Mouse (Mus musculus): Measurements from ENCODE around the gene Rec114.

Gene Rec114

DNA sequence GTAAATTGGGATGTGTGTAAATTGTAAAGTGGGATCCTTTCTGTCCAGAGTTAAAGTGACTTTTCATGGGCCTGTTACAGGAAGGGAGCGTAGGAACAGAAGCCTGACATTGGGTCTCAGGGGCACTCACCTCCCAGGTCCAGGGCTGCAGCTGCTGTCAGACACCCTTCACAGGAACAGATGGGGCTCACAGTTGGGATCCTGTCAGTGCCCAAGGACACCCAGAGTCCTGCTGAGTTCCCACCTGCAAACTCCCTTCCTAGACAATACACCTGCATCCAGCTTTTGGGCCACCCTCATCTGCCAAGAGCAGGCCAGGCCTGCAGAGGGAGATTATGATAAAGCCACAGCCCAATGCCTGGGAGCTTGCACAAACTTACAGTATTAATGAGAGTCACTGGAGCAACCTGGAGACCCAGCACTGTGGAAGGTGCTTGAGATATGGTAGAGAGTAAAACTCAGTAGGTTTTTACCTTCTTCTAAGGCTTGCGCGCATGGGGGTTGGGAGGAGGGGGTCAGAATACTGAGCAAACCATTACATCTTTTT, at the start of gene Rec114:
TSS of gene Rec114 (minus strand) at position 263 of the 547 bp plus-strand sequence.
- no peak for DNase-seq (ENCODE audit: low spot score)

DNA sequence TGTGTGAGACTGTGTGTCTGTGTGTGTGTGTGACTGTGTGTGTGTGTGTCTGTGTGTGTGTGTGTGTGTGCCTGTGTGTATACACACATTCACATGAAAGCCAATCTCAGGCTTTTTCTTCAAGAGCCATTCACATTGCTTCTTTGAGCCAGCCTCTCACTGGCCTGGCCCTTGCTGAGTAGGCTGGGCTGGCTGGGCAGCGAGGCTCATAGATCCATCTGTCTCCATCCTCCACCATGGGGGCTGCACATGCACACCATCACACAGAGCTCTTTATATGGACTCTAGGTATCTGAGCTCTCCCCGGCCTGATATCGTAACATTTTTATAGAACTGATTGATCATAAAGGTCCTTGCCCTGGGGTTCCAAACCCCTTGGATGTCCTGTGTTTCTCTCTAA, 45.7 kb upstream of the Rec114 start:
- DNase-seq (ENCODE audit: low spot score) = no peak

DNA sequence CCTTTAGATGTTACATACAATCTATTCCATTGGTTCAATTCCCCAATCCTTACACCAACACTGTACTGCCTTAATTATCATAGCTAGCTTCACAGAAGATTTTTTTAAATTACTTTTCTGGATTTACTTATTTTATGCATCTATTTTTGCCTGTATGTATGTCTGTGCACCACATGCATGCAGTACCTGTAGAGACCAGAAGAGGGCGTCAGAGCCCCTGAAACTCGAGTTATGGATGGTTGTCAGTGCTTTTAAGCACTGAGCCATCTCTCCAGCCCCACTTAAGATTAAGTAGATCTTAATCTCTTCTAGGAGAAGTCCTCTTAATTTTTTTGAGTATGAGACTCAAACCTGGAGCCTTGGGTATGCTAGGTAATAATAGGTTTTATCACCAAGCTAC, 31.6 kb upstream of the Rec114 start:
- no peak for DNase-seq (ENCODE audit: low spot score)

DNA sequence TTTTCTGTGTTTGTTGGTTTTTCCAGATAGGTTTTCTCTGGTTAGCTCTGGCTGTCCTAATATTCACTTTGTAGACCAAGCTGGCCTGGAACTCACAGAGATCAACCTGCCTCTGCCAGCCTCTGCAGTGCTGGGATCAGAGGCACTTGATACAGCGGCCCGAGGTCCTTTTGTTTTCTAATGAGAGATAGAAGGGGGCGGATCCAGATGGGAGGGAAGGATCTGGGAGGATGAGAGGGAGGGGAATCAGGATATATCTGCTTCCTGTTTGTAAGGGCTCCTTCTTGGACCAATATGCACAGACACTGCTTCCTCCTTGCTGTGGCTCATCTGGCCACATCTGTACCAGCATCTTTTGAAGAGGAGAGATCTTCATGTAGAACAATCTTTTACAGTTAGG, 31.0 kb upstream of the Rec114 start:
- DNase-seq (ENCODE audit: low spot score) = no peak

DNA sequence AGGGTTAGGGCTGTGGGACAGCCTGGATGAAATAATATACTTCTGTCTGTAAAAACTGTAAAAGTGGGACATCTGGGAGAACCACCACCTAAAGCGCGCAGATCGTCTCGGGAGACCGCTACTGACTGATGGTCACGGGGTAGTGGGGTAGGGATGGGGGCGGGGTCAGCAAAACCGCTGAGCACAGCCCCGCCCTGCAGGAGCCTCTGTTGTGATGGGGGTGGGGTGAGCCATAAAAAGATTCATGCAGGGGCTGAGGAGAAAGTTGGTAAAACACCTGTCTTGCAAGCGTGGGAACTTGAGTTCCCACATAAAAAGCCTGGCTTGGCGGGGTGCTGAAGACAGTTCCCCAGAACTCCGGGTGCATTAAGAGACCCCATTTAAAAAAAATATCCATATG, 26.2 kb upstream of the Rec114 start:
- DNase-seq (ENCODE audit: low spot score) = no peak

DNA sequence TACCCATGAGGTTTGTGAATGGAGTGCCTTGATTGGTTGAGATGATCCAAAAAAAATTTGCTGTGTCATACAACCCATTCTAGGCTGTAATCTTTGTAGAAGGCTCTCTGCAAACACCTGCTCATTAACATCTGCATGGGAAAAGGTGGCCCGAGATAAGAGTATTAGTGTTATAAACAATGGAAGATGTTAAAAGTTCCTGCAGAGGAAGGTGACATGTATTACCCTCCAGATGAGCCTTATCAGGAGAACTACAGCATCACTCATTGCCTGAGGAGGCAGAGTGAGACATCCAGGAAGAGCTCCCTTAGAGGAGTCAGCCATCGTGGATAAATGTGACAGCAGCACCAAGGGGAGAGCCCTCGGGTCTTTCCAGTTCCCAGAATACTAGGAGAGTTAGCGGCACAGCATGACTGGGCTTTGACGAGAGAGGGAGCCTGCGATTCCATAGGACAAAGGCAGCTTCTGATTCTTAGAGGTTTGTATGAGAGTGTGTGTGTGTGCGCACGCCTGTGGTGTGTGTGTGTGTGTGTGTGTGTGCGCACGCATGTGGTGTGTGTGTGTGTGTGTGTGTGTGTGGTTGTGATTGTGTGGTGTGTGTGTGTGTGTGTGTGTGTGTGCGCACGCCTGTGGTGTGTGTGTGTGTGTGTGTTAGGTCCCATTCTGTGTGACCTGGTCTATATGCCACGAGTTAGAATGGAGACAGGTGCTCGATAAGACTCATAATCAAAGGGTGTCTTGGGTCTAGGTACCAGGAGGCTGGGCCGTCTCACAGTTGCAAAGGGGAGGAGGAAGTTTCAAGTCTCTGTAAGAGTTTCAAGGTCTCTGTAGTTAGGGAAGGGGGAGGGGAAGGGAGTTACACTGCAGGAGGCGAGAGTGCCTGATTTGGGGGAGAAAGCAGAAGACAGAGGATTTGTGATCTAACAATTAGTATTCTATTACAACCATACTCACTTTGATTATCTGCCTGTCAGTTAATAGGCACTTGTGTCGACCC, 23.5 kb upstream of the Rec114 start:
- no peak for DNase-seq (ENCODE audit: low spot score)

DNA sequence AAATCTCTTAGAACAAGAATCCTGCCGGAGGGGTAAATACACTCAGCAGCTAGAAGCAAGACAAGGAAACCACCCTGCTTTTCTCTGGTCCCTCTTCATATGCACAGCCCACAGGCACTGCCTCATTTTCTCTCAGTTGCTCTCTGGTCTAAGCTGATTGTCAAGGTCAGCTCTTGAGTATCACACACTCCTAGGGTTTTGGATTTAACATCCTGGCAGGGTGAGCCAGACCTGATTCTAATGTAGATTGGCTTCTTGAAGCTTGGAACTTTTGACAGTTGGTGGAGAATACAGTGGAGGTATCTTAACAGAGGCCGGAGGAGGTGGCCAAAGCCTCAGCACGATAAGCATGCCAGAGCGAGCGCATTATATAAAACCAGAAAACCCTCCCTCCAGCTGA, 20.6 kb upstream of the Rec114 start:
- no peak for DNase-seq (ENCODE audit: low spot score)

DNA sequence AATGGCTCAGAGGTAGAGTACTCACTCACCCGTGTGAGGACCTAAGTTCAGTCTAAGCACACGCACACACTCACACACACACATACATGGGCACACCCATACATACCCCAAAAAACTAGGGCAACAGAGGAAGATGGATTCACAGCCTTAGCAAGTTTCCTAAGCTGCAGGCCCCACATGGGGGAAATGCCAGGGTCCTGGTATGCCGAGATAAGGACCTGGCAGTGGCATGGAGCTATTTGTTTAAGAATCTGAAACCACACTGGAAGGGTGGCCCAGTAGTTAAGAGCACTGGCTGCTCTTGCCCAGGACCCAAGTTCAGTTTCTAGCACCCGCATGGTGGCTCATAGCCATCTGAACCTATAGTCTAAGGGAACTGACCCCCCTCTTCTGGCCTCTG, 19.4 kb upstream of the Rec114 start:
- no peak for DNase-seq (ENCODE audit: low spot score)

DNA sequence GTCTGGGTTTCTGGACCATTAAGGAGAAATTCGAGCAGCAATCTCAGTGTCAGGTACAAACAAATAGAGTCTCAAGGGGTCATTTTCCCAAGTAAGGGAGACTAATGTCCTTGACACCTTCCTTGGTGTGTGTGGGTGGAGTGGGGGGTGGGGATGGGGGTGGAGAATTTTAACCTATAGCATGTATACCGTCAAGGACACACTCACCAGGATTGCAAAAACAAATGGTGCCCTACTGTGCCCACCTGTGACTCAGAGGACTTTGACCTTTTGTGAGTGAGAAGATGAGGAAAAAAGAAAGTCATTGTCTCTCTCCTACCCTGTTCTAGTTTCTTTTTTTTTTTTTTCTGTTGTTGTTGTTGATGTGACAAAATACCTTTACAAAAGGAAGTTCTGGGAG, 18.3 kb upstream of the Rec114 start:
- DNase-seq (ENCODE audit: low spot score) = no peak

DNA sequence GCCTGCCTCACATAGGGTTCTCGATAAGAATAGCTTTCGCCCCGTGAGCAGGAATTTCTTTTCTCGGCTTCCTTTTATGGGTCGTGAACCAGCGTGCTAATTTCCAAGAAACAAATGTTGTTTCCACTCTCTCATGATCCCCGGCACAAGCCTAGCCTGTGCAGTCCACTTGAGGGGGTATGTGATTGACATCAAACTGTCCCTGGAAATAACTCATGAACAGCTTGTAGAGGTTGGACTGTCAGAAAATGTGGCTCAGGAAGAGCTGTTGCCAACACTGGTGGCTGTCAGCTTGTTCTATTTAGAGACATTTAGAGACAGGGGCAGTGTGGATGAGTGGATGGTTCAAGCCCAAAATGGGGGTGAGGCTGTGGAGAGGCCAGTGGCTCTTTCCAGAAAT, 15.0 kb upstream of the Rec114 start:
- DNase-seq (ENCODE audit: low spot score) = no peak

DNA sequence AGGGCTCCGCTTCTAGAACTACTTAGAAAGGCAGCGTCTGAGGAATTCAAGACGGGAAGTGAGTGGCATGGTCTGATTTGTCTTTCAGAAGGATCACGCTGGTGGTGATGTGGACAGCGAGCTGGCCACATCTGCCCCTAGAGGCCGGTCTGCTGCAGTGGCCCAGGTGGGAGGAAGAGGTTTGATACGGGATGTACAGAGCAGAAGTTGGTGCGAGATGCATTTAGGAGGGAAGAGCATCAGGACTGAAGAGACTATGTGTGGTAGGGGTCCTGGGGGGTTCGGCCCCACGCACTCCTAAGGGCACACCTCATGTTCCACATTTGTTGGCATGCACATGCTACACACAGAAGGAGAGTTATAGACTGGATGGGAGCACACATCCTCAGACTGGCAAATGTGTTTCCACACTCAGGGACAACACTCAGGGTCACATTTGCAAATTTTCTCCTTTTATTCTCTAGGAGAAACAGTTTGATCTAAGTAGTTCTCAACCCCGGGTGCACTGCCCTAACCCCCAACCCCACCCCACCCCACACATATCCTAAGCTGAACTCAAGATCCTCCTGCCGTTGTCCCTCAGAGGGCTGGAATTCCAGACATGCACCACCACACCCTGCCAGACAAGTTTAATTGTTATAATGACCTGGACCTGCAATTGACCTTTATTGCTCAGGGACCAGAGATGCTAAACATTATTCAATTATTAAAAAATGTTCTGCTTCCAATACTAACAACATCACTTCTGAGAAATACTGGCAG, 12.8 kb upstream of the Rec114 start:
- DNase-seq (ENCODE audit: low spot score) = no peak

DNA sequence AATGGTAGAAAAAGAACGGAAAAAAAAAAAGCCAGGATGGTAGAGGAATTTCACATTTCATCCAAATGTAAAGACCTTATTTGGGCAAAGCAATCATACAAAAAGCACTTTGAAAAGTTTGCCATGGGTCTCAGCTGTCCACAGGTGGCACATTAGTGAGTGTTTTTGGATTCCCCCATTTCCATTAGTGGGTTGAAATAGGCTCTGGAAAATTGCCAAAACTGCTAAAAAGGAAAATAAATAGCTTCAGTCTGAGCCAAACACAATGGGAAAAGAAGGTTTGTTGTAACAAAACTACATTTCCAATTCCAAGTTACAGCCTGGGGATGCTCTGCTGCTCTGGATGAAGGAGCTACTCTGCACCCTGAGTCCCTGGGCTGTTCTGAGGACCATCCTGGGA, 9.8 kb upstream of the Rec114 start:
- no peak for DNase-seq (ENCODE audit: low spot score)

DNA sequence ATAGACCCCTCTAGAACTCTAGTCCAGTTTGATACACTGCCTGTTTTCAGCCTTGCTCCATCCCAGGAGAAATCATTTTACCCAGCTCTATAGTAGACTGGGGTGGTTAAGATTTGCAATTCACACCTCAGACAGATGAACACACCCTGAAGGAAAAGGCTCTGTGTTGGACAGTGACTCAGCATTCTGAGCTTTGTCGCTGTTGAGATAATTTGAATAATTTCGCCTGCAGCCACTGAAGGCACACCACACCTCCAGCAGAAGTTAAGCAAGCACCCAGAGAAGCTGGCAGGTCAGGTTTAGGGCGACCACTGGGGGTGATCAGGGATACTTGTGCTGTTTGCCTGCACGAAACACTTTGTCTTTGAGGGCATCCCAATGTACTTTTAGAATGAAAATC, 4.4 kb upstream of the Rec114 start:
- DNase-seq (ENCODE audit: low spot score) = no peak

DNA sequence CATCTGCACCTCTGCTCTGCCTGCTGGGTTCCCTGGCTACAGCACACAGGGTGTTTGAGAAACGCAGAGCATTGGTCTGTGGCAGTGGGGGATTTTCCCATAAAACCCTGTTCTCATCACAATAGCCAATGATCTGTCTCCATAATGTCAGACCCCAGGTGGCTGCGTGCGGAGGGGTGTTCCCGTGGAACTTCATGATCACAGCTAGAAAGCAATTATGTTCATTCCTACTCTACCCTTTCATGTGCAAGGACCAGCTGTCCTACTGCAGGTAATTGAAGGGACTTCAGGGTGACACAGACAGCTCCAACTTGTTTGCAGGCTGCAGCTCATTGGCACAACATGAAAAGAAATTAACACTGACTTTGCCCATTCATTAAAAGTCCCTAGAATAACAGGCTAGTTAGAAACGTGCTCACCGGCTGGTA, 3.6 kb upstream of the Rec114 start:
- DNase-seq (ENCODE audit: low spot score) = no peak

DNA sequence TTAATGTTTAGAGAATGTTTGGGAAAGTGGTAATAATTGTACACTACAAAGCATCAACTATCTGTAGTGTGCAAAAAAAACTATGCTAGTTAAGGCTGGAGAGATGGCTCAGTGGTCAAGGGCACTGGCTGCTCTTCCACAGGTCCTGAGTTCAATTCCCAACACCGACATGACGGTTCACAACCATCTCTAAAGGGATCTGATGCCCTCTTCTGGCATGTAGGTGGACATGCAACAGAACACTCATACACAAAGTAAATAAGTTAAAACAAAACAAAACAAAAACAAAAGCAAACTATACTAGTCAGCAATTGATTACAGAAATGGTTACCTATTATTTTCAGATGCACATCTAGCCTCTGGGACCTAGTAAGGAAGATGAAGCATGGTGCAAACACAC, 1.1 kb downstream of the Rec114 start:
- no peak for DNase-seq (ENCODE audit: low spot score)

DNA sequence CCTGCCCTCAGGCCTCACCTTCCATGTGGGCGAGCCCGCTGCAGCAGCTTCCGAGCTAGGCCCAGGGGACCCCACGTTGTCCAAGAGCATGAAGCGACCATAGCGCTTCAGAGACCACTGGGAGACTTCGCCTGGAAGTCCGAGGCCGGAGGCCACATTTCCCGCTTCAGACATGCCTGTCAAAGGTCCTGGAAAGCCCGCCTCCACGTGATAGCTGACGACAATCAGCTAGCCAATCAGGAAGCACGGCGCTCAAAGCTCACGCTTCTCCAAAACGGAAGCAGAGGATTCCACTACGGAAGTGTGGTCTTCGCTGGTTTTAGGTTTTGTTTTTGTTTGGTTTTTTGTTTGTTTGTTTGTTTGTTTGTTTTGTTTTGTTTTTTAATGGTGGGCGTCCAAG, 2.4 kb downstream of the Rec114 start:
- DNase-seq (ENCODE audit: low spot score) = no peak

DNA sequence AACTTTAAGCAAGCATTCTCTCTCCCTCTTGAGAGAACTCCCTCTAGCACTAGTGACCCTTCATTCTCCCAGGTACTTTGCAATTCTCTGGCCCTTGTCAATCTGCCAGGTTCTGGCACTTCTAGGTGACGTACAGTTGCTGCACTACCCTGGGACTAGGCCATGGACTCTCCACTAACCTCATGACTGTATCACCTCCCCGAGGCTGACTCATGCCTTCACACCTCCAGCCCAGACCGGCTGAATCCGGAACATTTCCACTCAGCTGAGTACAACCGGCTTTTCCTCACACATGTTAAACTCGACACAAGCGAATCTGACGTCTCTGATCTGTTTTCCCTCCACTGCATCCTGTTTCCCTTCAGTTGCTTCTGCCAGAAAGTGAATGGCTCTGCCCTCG, 4.0 kb downstream of the Rec114 start:
- no peak for DNase-seq (ENCODE audit: low spot score)

DNA sequence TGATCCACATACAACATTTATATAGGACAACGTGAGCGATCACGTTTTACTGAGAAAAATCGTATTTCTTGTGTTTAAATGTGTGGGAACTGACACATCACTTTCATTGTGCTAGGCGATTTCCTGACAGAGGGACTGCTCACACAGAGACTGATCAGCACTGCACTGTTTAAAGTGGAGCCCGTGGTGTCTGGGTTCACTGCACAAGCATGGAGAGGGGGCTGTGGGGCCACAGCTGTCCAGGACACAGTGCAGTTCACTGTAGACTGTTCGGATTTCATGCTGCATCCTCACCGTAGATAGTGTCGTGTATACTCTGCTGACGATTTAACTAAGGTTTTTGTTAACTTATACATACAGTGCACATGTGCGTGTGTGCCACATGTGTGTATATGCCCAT, 20.6 kb downstream of the Rec114 start:
- no peak for DNase-seq (ENCODE audit: low spot score)

DNA sequence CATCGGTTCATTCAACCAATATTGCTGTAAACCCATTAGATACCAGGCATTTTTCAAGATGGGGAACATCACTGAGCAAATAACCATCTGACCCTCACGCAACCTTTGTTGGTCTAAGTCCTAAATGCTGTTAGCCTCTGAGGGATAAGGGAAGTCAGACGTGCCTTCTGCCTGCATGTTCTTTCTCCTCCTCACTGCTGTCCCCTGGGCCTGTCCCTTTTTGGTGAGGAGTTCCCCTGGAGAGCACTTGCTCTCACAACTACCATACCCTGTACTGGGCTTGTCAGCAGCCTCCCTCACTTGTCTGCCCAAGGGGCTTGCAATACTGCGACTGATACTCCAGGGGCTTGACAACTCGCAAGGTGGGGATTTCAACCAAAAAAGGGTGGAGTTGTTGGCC, 21.6 kb downstream of the Rec114 start:
- no peak for DNase-seq (ENCODE audit: low spot score)

DNA sequence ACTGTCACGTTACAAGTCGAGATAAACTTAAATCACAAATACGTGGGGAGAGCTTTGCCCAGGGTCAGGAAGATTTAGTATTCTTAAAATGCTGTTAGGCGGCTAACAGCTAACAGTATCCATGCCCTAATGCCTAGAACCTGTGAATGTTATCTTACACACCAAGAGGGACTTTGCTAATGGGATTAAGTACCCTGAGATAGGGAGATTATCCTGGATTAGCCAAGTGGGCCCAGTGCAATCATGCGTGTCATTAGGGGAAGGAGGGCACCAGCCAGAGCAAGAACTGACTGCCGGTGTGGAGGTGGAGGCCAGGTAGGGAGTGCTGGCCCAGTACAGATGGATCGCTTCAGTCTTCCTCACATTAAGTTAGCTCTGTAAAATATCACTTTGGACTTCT, 22.7 kb downstream of the Rec114 start:
- DNase-seq (ENCODE audit: low spot score) = no peak

DNA sequence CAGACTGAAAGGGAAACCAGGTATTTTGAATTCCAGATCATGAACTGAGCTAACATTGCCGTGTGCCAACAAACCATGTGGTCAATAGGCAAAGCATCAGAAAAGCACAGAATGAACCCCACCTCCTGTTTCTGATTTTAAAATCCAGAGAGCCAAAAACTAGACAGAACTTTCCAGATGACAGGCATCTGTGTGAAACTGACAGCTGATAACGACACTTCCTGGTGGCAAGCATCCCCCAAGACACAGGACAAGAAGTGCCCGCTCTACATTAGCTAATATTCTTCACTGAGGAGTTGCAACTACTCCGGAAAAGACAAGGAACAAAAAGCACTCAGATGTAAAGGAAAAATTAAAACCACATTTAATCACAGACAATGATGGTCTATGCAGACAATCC, 23.6 kb downstream of the Rec114 start:
- DNase-seq (ENCODE audit: low spot score) = no peak

DNA sequence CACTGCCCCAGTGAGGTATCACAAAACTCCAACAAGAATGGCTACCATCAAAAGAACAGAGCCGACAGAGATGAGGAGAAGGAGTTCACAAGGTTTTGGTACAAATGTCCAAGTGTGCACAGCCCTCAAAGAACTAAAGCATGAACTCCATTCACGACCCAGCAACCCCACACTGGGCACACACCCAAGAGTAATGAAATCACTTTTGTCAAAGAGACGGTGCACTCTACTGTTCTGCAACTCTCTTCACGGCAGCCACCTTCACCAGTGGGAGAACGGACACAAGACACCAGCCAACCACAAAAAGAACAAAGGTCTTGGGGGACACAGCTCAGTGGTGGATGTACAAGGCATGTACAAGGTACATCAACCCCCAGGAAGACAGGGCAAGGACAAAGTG, 24.3 kb downstream of the Rec114 start:
- no peak for DNase-seq (ENCODE audit: low spot score)

DNA sequence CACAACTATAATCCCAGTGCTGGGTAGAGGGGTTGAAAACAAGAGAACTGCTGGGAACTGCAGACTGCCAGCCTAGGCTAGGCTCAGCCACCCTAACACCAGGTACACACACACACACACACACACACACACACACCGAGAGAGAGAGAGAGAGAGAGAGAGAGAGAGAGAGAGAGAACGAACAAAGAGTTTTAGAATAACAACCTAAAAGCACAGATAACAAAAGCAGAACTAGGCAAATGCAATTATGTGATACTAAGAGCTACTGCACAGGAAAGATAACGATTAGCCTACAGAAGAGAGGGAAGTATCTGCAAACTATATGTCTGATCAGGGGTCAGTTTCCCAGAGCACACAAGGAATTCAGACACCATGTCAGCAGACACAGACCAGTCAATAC, 24.8 kb downstream of the Rec114 start:
- DNase-seq (ENCODE audit: low spot score) = no peak

All from urinary bladder, postnatal 14 days (tissue).